Mouse (Mus musculus): Measurements from ENCODE around the gene Kif22. TPM values are rescaled to one million over a fixed set of nuclear protein-coding genes. Genes with fewer than 3 reads are reported as not detected.

The Kif22 gene
- polyA plus RNA-seq (2017; shearing (Covaris generic)), result 10 to 100 TPM; 20.0 to 37.5 TPM

DNA sequence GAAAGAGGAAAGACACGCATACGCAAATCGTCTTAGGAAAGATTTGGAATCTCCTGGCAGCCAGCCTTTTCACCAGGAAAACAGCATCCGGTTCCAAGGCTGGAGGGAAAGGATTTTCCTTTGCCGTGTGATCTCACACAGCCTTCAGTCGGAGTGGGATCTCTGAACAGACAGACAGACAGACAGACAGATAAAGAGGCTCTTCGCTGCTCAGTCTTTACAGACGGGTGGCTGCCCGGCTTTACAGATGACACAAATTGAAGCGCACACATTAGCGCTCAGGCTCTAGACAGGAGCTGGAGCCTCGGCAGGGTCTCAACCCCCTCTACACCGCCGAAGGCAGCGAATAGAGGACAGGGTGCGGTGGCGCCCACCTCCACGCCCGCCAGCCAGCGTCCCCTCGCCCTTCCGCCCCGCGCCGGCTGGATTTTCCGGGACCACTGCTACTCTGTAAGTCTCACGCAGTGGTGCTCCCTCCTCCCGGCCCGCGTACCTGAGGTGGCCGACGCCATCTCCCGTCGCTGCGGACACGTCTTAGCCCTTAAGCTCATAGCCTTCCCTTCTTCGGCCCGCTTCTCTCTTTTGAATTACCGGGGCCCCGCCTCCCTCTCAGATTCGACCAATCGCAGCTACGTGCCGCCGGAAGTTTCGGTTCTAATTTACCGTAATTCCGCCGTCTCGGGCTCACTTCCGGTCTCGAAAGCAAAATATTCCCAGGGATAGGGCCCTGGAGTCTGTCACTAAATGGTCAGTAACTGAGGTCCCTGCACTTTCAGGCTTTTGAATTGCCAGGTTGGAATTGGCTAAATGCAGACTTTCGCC lies at the start of gene Kif22:
Kif22 (minus strand) TSS at position 621 of the 822 bp plus-strand sequence.

DNA sequence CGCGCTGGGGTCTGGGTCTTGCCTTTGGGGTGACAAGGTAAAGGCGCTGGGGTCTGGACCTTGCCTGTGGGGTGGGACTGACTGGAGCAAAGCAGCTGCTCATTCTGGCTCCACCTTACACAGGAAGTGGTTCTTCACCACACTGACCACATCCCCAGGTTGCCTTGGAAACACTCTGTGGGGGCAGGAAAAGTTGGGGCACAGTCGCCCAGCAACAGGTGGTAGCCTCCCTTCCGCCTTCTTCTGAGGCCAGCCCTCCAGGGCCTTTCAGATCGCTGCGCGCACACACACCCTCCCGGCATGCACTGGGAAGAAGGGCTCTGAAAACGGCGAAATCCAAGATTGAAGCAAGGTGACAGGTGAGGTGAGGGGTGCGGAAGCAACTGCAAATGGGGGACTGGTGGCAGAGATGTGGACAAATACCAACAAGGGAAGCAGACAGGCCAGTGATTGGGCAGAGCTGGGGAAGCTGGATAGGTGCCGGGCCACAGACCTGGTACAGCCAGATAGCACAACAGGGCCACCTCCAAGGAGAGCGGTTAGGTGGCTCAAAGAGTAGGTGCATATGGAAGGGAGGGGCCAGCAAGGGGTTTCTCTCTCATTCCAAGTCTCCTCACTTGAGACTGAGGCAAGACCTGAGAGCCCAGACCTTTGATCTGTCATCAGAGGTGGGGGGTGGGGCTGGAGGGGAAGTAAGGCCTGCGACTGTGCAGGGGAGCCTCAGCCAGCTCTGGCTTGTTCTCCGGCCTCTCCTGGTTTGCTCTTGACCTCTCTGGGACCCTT lies 49.0 kb upstream of the Kif22 start, which contains the start of gene AI467606:
AI467606 (plus strand) TSS at position 246 of the 783 bp plus-strand sequence.

GRCm38 (mm10) chr7:127087278-127088010 lies 45.2 kb upstream of the Kif22 start, which contains the start of gene Zg16:
TSS of gene Zg16 (minus strand) at chr7:127087328.

GRCm38 (mm10) chr7:127026984-127027726 lies 15.1 kb downstream of the Kif22 start, which contains the start of gene Maz:
TSS of gene Maz (minus strand) at chr7:127027037.

GRCm38 (mm10) chr7:127020901-127021562 lies 21.2 kb downstream of the Kif22 start, which contains the start of the genes Gm42742 and Prrt2:
TSS of gene Gm42742 (minus strand) at chr7:127021097.
TSS of gene Prrt2 (minus strand) at chr7:127021211.

GRCm38 (mm10) chr7:127016971-127017949 lies 25.0 kb downstream of the Kif22 start, which contains the start of gene Pagr1a:
TSS of gene Pagr1a (minus strand) at chr7:127017352.

GRCm38 (mm10) chr7:127016481-127016485 lies 26.0 kb downstream of the Kif22 start, which contains the start of gene Pagr1b:
TSS of gene Pagr1b (minus strand) at chr7:127016484.

DNA sequence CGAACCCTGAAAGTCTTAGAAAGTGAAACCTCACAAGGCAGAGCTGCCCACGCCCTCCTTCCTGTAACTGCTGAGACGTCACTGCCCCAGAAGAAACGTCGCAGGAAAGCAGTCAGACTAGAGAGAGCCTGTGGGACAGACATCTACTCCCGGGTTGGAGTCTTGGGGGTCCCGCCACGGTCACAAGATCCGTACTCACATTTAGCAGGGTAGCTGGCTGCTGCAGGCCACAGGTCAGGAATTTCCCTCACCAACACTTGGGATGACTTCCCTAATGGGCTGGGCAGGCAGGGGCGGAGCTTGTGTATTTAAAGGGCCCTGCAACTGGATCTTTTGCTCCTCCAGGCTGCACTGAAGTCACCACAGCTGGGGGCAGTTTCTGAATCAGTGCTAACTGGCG lies 28.0 kb downstream of the Kif22 start, which contains the start of gene Mvp:
Mvp (minus strand) TSS at position 302 of the 400 bp plus-strand sequence.

Other genes with a start within 250 kb of the Kif22 start
- 100 to 1,000 TPM; 387 to 443 TPM for gene Ppp4c, start 250.0 kb downstream of the Kif22 start, polyA plus RNA-seq (2017; shearing (Covaris generic))
- gene Fam57b, start 244.8 kb downstream of the Kif22 start, polyA plus RNA-seq (2017; shearing (Covaris generic)), result not detected
- gene 4930451I11Rik, start 210.8 kb downstream of the Kif22 start, polyA plus RNA-seq (2017; shearing (Covaris generic)), result not detected
- gene Doc2a, start 195.1 kb downstream of the Kif22 start, polyA plus RNA-seq (2017; shearing (Covaris generic)), result not detected
- gene Hirip3, start 180.5 kb downstream of the Kif22 start, polyA plus RNA-seq (2017; shearing (Covaris generic)), result 10 to 100 TPM; 10.5 to 16.6 TPM
- 10 to 100 TPM; 83.5 to 86.5 TPM for gene Ino80e, start 180.1 kb downstream of the Kif22 start, polyA plus RNA-seq (2017; shearing (Covaris generic))
- 10 to 100 TPM; 37.1 to 39.0 TPM for gene Taok2, start 157.8 kb downstream of the Kif22 start, polyA plus RNA-seq (2017; shearing (Covaris generic))
- 10 to 100 TPM; 42.2 to 49.8 TPM for gene Tmem219, start 119.6 kb downstream of the Kif22 start, polyA plus RNA-seq (2017; shearing (Covaris generic))
- 10 to 100 TPM; 32.0 to 38.0 TPM for gene Kctd13, start 113.6 kb downstream of the Kif22 start, polyA plus RNA-seq (2017; shearing (Covaris generic))
- gene Asphd1, start 92.9 kb downstream of the Kif22 start, polyA plus RNA-seq (2017; shearing (Covaris generic)), result under 1 TPM in 1 of 2 experiments, not detected in 1; 0.21 TPM
- gene Sez6l2, start 91.9 kb downstream of the Kif22 start, polyA plus RNA-seq (2017; shearing (Covaris generic)), result under 1 TPM; 0.34 to 0.62 TPM
- 100 to 1,000 TPM; 176 to 321 TPM for gene Cdipt, start 66.6 kb downstream of the Kif22 start, polyA plus RNA-seq (2017; shearing (Covaris generic))
- 1 to 10 TPM in 1 of 2 experiments, under 1 TPM in 1; 0.64 to 2.0 TPM for gene Cdiptos, start 66.4 kb downstream of the Kif22 start, polyA plus RNA-seq (2017; shearing (Covaris generic))
- 10 to 100 TPM; 19.5 to 57.5 TPM for gene Mvp, start 27.9 kb downstream of the Kif22 start, polyA plus RNA-seq (2017; shearing (Covaris generic))
- 1 to 10 TPM in 1 of 2 experiments, under 1 TPM in 1; 0.54 to 1.7 TPM for gene Pagr1b, start 26.0 kb downstream of the Kif22 start, polyA plus RNA-seq (2017; shearing (Covaris generic))
- 100 to 1,000 TPM in 1 of 2 experiments, 10 to 100 TPM in 1; 99.8 to 119 TPM for gene Pagr1a, start 25.1 kb downstream of the Kif22 start, polyA plus RNA-seq (2017; shearing (Covaris generic))
- 10 to 100 TPM; 31.2 to 33.4 TPM for gene Gm42742, start 21.4 kb downstream of the Kif22 start, polyA plus RNA-seq (2017; shearing (Covaris generic))
- 1 to 10 TPM; 6.4 to 8.6 TPM for gene Prrt2, start 21.3 kb downstream of the Kif22 start, polyA plus RNA-seq (2017; shearing (Covaris generic))
- 100 to 1,000 TPM; 117 to 145 TPM for gene Maz, start 15.4 kb downstream of the Kif22 start, polyA plus RNA-seq (2017; shearing (Covaris generic))
- gene Zg16, start 44.9 kb upstream of the Kif22 start, polyA plus RNA-seq (2017; shearing (Covaris generic)), result not detected
- 100 to 1,000 TPM; 267 to 384 TPM for gene AI467606, start 48.9 kb upstream of the Kif22 start, polyA plus RNA-seq (2017; shearing (Covaris generic))
- 10 to 100 TPM; 18.6 to 21.0 TPM for gene Qprt, start 79.8 kb upstream of the Kif22 start, polyA plus RNA-seq (2017; shearing (Covaris generic))
- gene Spn, start 95.4 kb upstream of the Kif22 start, polyA plus RNA-seq (2017; shearing (Covaris generic)), result 100 to 1,000 TPM in 1 of 2 experiments, 10 to 100 TPM in 1; 86.6 to 120 TPM
- gene Cd2bp2, start 153.6 kb upstream of the Kif22 start, polyA plus RNA-seq (2017; shearing (Covaris generic)), result 10 to 100 TPM; 61.9 to 72.7 TPM
- 10 to 100 TPM; 54.9 to 75.1 TPM for gene Tbc1d10b, start 166.0 kb upstream of the Kif22 start, polyA plus RNA-seq (2017; shearing (Covaris generic))
- 10 to 100 TPM; 16.3 to 22.5 TPM for gene Mylpf, start 166.4 kb upstream of the Kif22 start, polyA plus RNA-seq (2017; shearing (Covaris generic))
- gene Zfp553, start 190.6 kb upstream of the Kif22 start, polyA plus RNA-seq (2017; shearing (Covaris generic)), result 10 to 100 TPM; 15.9 to 22.5 TPM
- gene Sept1, start 190.7 kb upstream of the Kif22 start, polyA plus RNA-seq (2017; shearing (Covaris generic)), result 100 to 1,000 TPM; 561 to 593 TPM
- gene Zfp771, start 201.8 kb upstream of the Kif22 start, polyA plus RNA-seq (2017; shearing (Covaris generic)), result 10 to 100 TPM; 14.3 to 16.7 TPM
- gene Dctpp1, start 218.2 kb upstream of the Kif22 start, polyA plus RNA-seq (2017; shearing (Covaris generic)), result 10 to 100 TPM; 50.9 to 60.3 TPM
- 10 to 100 TPM; 39.0 to 51.9 TPM for gene Sephs2, start 231.6 kb upstream of the Kif22 start, polyA plus RNA-seq (2017; shearing (Covaris generic))

All from activated CD4-positive, CD25-positive, alpha-beta regulatory T cell (primary cell).